Mouse (Mus musculus) neural tube, embryonic 14.5 days (tissue): ENCODE results near the gene Cxcr4. TPM values are rescaled to one million over a fixed set of nuclear protein-coding genes. Genes with fewer than 3 reads are reported as not detected.

Source experiments
- ATAC-seq: fragments of 200-750 bp; cut with Nextera tagmentation; 2 replicates; pipeline ENCODE4 v1.8.0; 2017; ENCODE audit warnings: low read depth, mild to moderate bottlenecking, moderate TSS enrichment, moderate library complexity
- H3K27ac ChIP-seq: fragments of 300-500 bp; sonication (generic); 2 replicates; pipeline ENCODE4 v1.5.1; 2014; ENCODE audit warnings: low read depth, mild to moderate bottlenecking, control low read depth, low read length, moderate library complexity, mixed read lengths
- H3K27me3 ChIP-seq: fragments of 300-500 bp; sonication (generic); 2 replicates; pipeline ENCODE4 v1.6.1; 2014; ENCODE audit warnings: low read length; ENCODE audit not compliant: control insufficient read depth, insufficient read depth
- H3K36me3 ChIP-seq: fragments of 300-500 bp; sonication (generic); 2 replicates; pipeline ENCODE4 v1.6.1; 2014; ENCODE audit warnings: low read length, mixed read lengths; ENCODE audit not compliant: control insufficient read depth, insufficient read depth
- H3K4me1 ChIP-seq: fragments of 300-500 bp; sonication (generic); 2 replicates; pipeline ENCODE4 v1.6.1; 2014; ENCODE audit warnings: low read length; ENCODE audit not compliant: control insufficient read depth, insufficient read depth
- H3K4me2 ChIP-seq: fragments of 300-500 bp; sonication (generic); 2 replicates; pipeline ENCODE4 v1.6.1; 2014; ENCODE audit warnings: mild to moderate bottlenecking, low read depth, low read length, control low read depth
- H3K4me3 ChIP-seq: fragments of 300-500 bp; sonication (generic); 2 replicates; pipeline ENCODE4 v1.5.1; 2014; ENCODE audit warnings: low read depth, low read length, control low read depth, mixed read lengths
- H3K9ac ChIP-seq: fragments of 300-500 bp; sonication (generic); replicated peaks from 2 replicates; pipeline ENCODE4 v1.6.1; 2014; ENCODE audit warnings: low read depth, mild to moderate bottlenecking, control low read depth, low read length, mixed read lengths
- H3K9me3 ChIP-seq: fragments of 300-500 bp; sonication (generic); 2 replicates; pipeline ENCODE4 v1.6.1; 2016; ENCODE audit warnings: low read length; ENCODE audit not compliant: control insufficient read depth
- WGBS: fragments of 180-500 bp; shearing (Covaris S2); extraction: QIAGEN DNeasy Blood & Tissue Kit; methylation state at CpG from one replicate; pipeline ENCODE4 v1.1.7; 2014; 5-methylcytosine and 5-hydroxymethylcytosine counted together
- polyA plus RNA-seq: library from polyadenylated mRNA; unstranded; fragments of >200 nt; fragmentation: Nextera tagmentation; extraction: Ambion mirVana; gene quantifications from 2 replicates; pipeline ENCODE4 v1.2.1, GENCODE M21; 2014

Cxcr4 gene
- polyA plus RNA-seq, 1 experiment from 2014 or later: 5.6 TPM

DNA sequence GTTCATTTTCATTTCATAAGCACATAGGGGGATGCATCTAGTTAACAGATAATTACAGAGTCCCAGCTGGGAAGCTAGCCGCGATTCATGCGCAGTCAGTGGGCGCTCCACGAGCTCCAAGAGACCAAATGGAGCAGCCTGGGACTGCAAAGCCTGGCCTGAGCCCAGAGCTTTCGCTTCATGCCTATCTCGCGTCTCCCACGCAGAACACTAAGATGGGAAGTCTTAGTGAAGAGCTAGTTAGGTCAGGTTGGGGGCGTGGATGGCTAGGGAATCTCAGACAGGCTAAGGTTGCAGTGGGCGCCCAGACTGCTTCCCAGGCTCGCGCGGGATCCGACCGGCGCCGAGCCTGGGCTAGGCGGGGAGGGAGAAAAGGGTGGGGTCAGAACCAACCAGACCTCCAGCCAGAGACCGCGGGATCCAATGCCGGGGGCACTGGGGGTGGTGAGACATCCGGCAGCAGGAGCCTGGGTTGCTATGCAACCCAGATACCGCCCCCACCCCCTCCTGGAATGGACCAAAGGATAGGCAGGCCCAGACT lies 938 bp upstream of the Cxcr4 start:
- 1% methylated on average over 24 of the region's 24 CpGs for whole genome bisulfite sequencing
- peaks cover 17% of the 10 kb centered on the region for H3K4me1 ChIP-seq

DNA sequence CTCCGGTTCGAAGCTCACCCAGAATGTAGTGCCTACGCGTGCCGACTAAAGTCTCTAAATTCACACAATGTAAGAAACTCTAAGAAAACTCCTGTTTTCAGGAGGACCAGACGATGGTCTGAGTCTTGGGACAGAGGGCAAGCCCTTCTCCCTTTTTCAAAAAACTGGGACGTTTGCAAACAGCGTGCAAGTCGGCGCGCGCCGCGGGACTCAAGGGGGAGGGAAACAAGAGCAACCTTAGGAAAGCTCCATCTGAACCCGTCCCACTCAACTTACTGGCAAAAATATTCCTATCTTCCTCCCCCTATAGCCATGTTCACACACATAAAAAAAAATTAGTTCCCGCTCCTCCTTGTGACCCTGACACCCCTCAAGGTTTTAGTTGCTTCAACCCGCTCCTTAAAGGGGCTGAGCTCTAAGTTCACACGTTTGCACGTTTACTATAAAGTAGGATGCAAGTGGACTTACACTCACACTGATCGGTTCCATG lies 327 bp downstream of the Cxcr4 start:
- peak; percentile 49 for ATAC-seq
- H3K36me3 ChIP-seq: no peaks in the 10 kb centered on the region
- H3K9me3 ChIP-seq: no peaks in the 10 kb centered on the region
- H3K27ac ChIP-seq: peak overlapping the region; percentile 70
- H3K4me3 ChIP-seq: peak overlapping the region; percentile 56
- peak overlapping the region; percentile 60 for H3K9ac ChIP-seq
- no peaks in the 10 kb centered on the region for H3K27me3 ChIP-seq
- H3K4me1 ChIP-seq: peaks cover 17% of the 10 kb centered on the region
- WGBS: under 1% methylated on average over 20 of the region's 20 CpGs
- peak overlapping the region; percentile 97 for H3K4me2 ChIP-seq

More for the DNA sequence above, 938 bp upstream of the Cxcr4 start:
- H3K4me3 ChIP-seq: peak overlapping the region; percentile 56
- H3K9me3 ChIP-seq: no peaks in the 10 kb centered on the region
- ATAC-seq: peak; percentile 70
- H3K9ac ChIP-seq: peak overlapping the region; percentile 37; the same call in 1 of the 2 replicates
- no peaks in the 10 kb centered on the region for H3K36me3 ChIP-seq
- no peaks in the 10 kb centered on the region for H3K27me3 ChIP-seq
- peak overlapping the region; percentile 22; the same call in 1 of the 2 replicates for H3K27ac ChIP-seq
- H3K4me2 ChIP-seq: peak overlapping the region; percentile 97

DNA sequence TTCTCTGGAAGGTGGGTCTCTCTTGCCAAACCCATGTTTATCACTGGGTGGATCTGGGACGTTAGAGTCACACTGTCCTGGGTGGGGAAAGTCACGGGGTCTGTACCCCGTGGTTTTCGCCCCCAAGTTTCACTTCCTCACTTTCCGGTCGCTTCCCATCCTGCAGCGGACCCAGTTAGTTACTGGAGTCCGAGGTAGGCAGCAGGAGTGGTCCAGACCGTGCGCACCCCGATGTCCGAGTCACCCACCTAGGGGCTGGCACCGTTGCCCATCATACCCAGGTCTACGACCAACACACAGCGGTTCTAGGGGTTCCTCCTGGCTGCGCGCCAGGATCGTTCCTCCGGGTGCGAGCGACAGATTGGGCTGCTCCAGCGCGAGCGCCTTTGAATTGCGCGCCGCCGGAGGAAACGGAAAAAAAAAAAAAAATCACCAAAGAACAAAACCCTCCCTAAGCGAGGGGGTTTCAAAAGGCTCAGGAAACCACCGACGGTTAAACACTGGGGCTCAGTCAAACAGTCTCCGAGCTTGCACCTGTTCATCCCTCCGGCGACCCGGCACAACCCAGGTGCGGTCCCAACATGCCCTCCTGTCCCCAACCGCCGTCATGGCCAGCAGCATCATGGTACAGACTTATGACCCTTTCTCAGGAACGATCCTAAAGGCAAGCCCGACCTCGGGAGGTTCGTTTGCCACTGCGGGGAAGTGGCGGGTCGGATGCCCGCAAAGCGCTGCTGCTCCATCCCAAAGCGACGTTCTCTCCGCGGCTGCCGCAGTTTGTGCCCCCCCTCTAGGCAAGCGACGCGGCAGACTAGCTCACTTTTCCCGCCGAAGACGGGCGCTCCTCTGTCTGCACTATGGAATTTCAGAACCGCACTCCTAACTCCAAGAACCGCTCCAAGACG lies 1.0 kb downstream of the Cxcr4 start:
- Histone ChIP-seq H3K9ac (peak overlapping the region; percentile 60), H3K9me3 (no peaks in the 10 kb centered on the region), H3K27ac (peak overlapping the region; percentile 70), H3K27me3 (no peaks in the 10 kb centered on the region), H3K36me3 (no peaks in the 10 kb centered on the region), H3K4me3 (peak overlapping the region; percentile 56), H3K4me1 (peaks cover 17% of the 10 kb centered on the region), H3K4me2 (peak overlapping the region; percentile 97)
- WGBS: under 1% methylated on average over 63 of the region's 63 CpGs
- peak; percentile 5; the same call in 1 of the 2 replicates for ATAC-seq

DNA sequence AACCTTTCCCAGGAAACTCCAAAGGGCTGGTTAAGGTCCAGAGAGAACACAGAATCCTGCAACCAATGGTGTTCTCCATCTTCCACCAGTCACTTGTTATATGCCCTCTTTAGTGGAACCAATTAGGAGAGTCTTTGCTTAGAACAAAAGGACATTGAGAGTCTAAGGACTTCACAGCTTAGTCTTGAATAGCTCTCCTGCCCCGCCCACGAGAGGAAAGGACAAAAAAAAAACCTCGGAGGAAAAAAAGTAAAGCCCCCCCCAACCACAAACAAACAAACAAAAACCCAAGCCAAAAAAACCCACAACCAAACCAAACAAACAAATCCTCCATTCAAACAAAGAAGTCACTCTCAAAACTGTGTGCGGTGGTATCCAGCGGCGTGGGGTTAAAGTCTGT lies 2.1 kb downstream of the Cxcr4 start:
- no peaks in the 10 kb centered on the region for H3K27me3 ChIP-seq
- H3K4me1 ChIP-seq: peaks cover 14% of the 10 kb centered on the region
- H3K9me3 ChIP-seq: no peaks in the 10 kb centered on the region
- H3K4me2 ChIP-seq: peak overlapping the region; percentile 36; the same call in 1 of the 2 replicates
- WGBS: 4% methylated on average over 6 of the region's 6 CpGs
- no peaks in the 10 kb centered on the region for H3K36me3 ChIP-seq
- peak overlapping the region; percentile 56 for H3K4me3 ChIP-seq
- H3K9ac ChIP-seq: no peak overlapping the region
- H3K27ac ChIP-seq: no peak overlapping the region
- ATAC-seq: no peak

DNA sequence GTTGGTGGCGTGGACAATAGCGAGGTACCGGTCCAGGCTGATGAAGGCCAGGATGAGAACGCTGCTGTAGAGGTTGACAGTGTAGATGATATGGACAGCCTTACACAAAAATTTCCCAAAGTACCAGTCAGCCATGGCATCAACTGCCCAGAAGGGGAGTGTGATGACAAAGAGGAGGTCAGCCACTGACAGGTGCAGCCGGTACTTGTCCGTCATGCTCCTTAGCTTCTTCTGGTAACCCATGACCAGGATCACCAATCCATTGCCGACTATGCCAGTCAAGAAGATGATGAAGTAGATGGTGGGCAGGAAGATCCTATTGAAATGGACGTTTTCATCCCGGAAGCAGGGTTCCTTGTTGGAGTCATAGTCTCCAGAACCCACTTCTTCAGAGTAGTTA lies 2.6 kb downstream of the Cxcr4 start:
- no peak overlapping the region for H3K27ac ChIP-seq
- no peaks in the 10 kb centered on the region for H3K36me3 ChIP-seq
- peak overlapping the region; percentile 56 for H3K4me3 ChIP-seq
- no peak overlapping the region for H3K9ac ChIP-seq
- H3K27me3 ChIP-seq: no peaks in the 10 kb centered on the region
- H3K4me1 ChIP-seq: peaks cover 13% of the 10 kb centered on the region
- no peak for ATAC-seq
- no peaks in the 10 kb centered on the region for H3K9me3 ChIP-seq
- WGBS: 62% methylated on average over 9 of the region's 9 CpGs
- H3K4me2 ChIP-seq: peak overlapping the region; percentile 36

DNA sequence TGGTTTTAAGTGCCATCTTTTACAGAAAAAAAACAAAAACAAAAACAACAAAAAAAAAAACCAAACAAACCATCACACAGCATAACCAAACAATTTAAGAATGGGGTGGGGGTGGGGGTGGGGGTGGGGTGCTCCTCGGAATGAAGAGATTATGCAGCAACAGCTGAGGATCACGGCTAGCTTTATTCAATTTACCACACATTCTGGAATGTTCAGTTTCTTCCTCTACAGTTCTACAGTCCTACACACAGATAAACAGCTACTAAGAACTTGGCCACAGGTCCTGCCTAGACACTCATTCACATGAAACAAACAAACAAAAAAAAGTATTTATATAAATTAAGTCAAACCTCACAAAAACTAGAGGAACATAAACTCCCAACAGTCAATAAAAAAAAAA lies 3.8 kb downstream of the Cxcr4 start:
- Histone ChIP-seq H3K4me3 (no peak overlapping the region), H3K27me3 (no peaks in the 10 kb centered on the region), H3K27ac (no peak overlapping the region), H3K36me3 (no peaks in the 10 kb centered on the region), H3K9ac (no peak overlapping the region), H3K9me3 (no peaks in the 10 kb centered on the region), H3K4me2 (0 out of 2 replicates have a peak overlapping the region, but pooled peaks have one; percentile 24), H3K4me1 (peaks cover 13% of the 10 kb centered on the region)
- 31% methylated on average over 2 of the region's 2 CpGs for WGBS
- ATAC-seq: no peak

DNA sequence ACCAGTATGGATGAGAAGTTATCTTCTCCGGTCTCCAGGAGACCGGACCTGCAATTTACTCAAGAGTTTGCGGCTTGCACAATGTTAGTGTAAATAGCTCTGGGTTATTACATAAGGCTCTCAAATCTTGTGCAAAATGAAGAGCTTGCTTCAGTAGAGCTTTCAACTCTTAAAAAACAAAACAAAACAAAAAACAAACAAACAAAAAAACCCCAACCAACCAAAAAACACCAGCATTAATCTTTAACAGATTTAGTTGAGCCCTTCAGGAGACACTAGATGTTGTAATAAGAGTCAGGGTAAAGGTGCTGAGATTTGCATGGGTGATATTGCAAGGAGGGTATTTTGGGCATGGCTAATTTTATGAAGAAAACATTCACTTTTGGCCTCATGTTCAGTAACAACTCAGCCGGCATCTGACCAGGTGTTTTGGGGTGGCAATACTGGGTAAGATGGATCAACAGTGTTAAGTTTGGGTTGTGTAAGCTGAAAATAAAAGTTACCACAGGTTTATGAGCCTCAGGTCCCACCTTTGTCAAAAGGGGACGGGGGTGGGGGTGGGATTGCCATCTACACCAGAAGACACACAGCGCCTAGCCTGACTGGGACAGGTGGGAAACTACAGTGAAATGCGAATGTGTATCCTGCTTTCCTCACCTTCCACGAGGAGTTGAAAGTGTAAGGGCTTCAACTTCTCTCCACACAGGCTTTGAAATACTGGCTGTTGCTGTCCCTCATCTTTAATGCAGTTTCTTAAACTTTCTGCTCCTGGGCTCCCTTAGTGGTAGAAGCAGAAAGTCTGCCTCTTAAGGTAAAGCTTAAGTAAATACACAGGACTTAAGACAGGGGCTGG lies 4.9 kb downstream of the Cxcr4 start:
- Histone ChIP-seq H3K36me3 (no peaks in the 10 kb centered on the region), H3K4me3 (no peak overlapping the region), H3K4me1 (peaks cover 3% of the 10 kb centered on the region; the same call in 1 of the 2 replicates), H3K9ac (no peak overlapping the region), H3K4me2 (peak overlapping the region; percentile 24; the same call in 1 of the 2 replicates), H3K27me3 (no peaks in the 10 kb centered on the region), H3K27ac (0 out of 2 replicates have a peak overlapping the region, but pooled peaks have one; percentile 5), H3K9me3 (no peaks in the 10 kb centered on the region)
- WGBS: 46% methylated on average over 8 of the region's 8 CpGs
- ATAC-seq: no peak

DNA sequence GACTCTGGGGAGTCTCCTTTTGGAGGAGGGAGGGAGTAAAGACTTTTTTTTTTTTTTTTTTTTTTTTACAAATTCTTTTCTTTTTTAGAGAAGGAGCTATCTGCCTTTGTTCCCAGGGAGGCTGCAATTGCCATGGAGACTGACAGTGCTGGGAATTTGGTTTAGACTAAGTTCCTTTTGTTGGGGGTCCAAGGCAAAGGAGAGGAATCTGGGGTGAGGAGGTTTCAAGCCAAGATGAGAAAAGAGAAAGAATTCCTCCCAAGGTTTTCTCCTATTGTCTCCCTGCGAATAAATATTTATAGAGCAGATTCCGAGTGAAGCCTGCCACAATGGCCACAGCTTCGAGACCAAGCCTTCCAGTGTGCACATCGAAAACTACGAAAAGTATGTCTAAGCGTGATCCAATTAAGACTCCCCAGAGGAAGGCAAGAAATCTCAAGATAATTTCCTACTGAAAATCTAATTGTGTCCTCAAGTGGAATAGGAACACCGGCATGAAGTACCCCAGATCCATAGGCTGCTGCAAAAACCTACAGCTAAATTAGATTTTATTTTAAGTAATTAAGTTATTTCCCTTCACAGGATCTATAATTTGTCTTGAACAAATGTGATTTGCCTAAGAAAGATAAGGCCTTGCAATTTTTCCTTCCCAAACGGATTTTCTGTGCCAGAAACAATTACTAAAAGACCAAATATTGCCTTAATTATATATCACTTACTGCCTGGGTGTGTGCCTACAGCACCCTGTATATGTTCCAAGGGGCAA lies 5.7 kb downstream of the Cxcr4 start:
- Histone ChIP-seq H3K9me3 (no peaks in the 10 kb centered on the region), H3K9ac (no peak overlapping the region), H3K4me1 (peaks cover 3% of the 10 kb centered on the region; the same call in 1 of the 2 replicates), H3K27me3 (no peaks in the 10 kb centered on the region), H3K4me2 (no peak overlapping the region), H3K4me3 (no peak overlapping the region), H3K27ac (peak overlapping the region; percentile 13; the same call in 1 of the 2 replicates), H3K36me3 (no peaks in the 10 kb centered on the region)
- 15% methylated on average over 8 of the region's 8 CpGs for WGBS
- peak; percentile 35; the same call in 1 of the 2 replicates for ATAC-seq
